Mouse (Mus musculus) heart, adult 8-10 months (tissue): Measurements from ENCODE around the gene Ddah2. TPM values are rescaled to one million over a fixed set of nuclear protein-coding genes. Genes with fewer than 3 reads are reported as not detected.

Experiments used
- DNase-seq: peaks from one replicate; pipeline ENCODE4 v3.0.0; 2022; ENCODE audit warnings: low spot score
- total RNA-seq, 4 experiments: library from RNA; stranded (reverse); gene quantifications; 2 replicates each; pipeline ENCODE4 v1.2.4; 2022

The Ddah2 gene
- 10 to 100 TPM; 13.5 to 22.7 (median 21.5) TPM for total RNA-seq

GRCm38 (mm10) chr17:35058911-35059892 is at the start of gene Ddah2:
Gene Ddah2 (plus strand): TSS chr17:35059035.
- peak; percentile 90 for DNase-seq

GRCm38 (mm10) chr17:35009586-35009985 is 49.2 kb upstream of the Ddah2 start:
- no peak for DNase-seq

GRCm38 (mm10) chr17:35011440-35011839 is 47.4 kb upstream of the Ddah2 start:
- DNase-seq: no peak

- no peak for DNase-seq
Measured at GRCm38 (mm10) chr17:35012430-35012829, 46.4 kb upstream of the Ddah2 start.

GRCm38 (mm10) chr17:35013221-35013620 is 45.6 kb upstream of the Ddah2 start:
- DNase-seq: no peak

- DNase-seq: no peak
Measured at GRCm38 (mm10) chr17:35015296-35015695, 43.5 kb upstream of the Ddah2 start.

DNA sequence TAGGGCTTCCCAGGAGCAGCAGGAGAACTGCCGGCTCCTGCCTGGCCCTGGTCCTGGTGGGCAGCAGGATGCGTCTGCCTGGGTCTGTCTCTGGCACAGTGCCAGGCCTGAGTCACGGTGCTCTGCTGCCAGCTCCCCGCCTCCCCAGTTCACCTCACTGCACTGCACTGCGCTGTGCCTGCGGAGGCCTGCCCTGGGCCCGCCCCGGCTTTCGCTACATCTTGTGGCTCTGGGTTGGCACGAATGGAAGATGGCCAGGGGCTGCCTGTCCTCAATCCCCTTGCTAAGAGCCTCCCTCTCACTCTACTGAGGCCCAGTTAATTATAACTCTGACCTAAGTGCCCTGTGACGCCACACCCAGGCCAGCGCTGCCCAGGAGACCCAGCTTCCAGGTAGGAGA is 42.5 kb upstream of the Ddah2 start, which contains the start of gene Vwa7:
Vwa7 (plus strand) TSS at position 204 of the 400 bp plus-strand sequence.
- no peak for DNase-seq

DNA sequence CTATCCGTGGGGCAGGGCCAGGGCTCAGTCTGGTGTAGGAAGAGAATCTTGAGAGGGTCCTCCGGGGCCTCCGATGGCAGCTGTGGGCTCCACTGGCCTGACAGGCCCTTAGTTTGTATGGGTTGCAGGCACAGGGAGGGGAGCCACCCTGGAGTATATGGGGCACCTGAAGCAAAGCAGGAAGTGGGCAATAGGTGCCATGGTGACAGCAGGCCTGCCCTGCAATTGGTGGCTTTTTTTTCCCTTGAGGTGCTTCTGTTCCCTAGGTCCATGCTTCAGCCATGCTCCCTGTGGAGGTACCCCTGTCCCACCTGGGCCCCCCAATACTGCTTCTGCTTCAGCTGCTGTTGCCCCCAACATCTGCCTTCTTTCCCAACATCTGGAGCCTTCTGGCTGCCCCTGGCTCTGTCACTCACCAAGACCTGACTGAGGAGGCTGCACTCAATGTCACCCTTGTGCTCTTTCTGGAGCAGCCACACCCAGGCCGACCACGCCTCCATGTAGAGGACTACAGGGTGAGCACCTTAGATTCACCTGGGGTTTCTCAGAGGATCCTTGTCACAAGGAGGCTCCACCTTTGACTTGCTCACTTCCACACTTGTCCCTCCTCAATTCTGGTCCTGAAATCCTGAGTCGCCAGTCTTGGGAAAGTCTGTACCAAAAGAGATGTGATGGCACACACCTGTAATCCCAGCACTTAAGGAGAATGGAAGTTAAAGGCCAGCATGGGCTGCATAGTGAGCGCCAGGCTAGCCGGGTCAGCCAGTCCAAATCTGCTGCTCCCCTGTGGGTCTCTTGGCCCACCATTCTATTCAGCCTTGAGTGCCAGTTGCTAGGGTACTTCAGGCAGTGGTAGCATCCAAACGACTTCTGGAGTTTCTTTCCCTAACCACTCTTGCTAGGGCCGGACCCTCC is 41.8 kb upstream of the Ddah2 start:
- DNase-seq: no peak

GRCm38 (mm10) chr17:35017706-35018030 is 41.2 kb upstream of the Ddah2 start:
- no peak for DNase-seq

- DNase-seq: no peak
Measured at GRCm38 (mm10) chr17:35018171-35018570, 40.7 kb upstream of the Ddah2 start.

GRCm38 (mm10) chr17:35019894-35020293 is 38.9 kb upstream of the Ddah2 start:
- no peak for DNase-seq

GRCm38 (mm10) chr17:35020551-35020950 is 38.3 kb upstream of the Ddah2 start:
- no peak for DNase-seq

DNA sequence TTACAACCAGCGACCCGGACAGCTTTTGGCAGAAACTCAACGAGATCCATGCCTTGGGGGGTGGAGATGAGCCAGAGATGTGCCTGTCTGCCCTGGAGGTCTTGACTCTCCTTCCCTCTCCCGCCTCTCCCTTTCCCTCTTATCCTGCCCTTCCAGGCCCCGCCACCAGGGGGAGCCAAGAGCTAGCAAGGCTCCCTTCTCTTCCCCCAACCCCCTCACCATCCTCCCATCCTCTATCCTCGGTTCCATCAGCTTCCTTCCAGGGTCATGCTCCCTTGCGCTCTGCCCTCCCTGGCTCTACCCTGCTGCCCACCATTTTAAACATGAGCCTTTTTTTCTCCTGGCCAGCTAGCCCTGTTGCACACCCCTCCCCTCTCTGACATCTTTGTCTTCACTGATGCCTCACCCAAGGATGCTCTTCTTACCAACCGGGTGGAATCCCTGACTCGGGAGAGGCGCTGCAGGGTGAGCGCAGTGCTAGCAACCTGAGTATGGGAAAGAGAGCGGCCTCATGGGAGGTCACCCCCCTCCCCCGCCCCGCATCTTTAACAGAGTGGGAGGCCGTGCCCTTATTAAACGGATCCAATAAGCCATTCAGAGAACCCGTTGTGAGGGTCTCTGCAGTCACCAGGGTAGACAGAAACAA is 37.5 kb upstream of the Ddah2 start:
- peak; percentile 91 for DNase-seq

- peak; percentile 59 for DNase-seq
Measured at GRCm38 (mm10) chr17:35021842-35022477, 36.9 kb upstream of the Ddah2 start.

DNA sequence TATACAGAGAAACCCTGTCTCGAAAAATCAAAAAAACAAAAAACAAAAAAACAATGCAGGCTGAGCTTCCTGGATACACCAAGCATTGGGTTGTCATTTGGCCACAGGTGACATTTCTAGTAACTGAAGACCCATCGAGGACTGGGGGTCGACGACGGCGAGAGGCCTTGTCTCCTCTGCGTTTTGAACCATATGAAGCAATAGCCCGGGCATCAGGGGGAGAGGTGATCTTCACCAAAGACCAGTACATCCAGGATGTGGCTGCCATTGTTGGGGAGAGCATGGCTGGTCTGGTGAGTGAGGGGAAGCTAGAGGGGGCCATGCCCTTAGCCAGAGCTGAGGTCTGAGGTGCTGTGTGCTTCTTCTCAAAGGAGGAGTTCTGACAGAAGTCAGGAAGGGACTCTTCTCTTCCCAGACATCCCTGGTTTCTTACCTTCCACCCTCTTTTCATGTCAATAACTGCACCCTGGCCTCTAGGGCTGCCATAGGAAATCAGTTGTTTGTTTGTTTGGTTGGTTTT is 36.2 kb upstream of the Ddah2 start:
- no peak for DNase-seq

DNA sequence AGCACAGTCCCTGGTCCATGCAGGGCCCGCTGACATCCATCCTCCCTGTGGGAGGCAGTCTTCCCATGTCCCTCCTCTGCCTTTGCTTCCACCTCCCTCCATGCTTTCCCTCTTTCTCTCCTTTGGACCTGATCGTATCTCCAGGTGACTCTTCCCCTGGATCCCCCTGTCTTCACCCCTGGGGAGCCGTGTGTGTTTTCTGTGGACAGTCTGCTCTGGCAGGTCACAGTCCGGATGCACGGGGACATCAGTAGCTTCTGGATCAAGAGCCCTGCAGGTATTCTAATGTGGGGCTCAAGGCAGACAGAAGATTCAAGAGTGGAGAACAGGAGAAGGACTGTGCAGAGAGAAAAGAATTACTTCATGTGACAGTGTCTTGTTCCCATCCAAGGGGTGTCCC is 35.6 kb upstream of the Ddah2 start:
- DNase-seq: no peak

DNA sequence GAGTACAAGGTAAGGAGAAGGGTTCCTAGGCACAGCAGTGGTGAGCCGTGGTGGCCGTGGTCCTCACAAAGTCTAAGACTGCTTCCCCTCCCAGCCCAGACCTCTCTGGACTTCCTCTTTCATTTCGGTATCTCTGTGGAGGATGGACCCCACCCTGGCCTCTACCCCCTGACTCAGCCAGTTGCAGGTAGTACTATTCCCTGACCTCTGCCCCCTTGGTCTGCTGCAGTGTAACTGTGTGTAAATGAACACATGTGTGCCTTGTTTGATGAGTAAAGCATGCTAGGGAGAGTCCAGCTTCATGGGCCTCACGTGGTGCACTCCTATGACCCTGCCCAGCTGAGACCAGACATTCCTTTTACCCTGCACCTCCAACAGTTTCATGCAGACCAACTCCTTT is 35.1 kb upstream of the Ddah2 start:
- DNase-seq: no peak

- no peak for DNase-seq
Measured at GRCm38 (mm10) chr17:35024261-35024660, 34.6 kb upstream of the Ddah2 start.

GRCm38 (mm10) chr17:35024691-35025488 is 33.9 kb upstream of the Ddah2 start:
- DNase-seq: no peak

- DNase-seq: no peak
Measured at GRCm38 (mm10) chr17:35026206-35026605, 32.6 kb upstream of the Ddah2 start.
